Mouse (Mus musculus) leukemia stem cell, adult 10-12 weeks (primary cell): ENCODE data around the gene Gm20747. TPM values are rescaled to one million over a fixed set of nuclear protein-coding genes. Genes with fewer than 3 reads are reported as not detected.

ENCODE experiments used
- polyA plus RNA-seq: library from polyadenylated mRNA; stranded (reverse); fragments of >175 nt; gene quantifications from 2 replicates; pipeline ENCODE4 v1.2.3, GENCODE M21; 2012; ENCODE audit warnings: low replicate concordance

Gm20747 gene
- not detected in 2 replicates for polyA plus RNA-seq

DNA sequence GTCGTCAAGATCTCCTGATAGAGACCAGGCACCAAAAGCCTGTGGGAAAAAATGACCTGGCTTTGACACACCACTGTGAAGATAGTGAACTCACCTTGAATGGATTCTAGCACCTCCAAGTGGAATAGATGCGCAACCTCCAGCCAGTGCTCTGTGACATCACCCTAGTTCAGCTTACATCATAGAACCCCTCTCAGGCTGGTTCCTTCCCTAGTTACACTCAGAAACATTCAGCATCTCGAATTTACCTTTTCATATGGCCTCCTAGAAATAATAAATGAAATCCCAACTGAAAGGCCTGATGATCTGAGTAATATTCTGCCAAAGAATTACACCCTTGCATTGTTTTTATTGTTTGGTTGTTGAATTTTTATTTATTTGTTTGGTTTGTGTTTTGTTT is at the start of gene Gm20747:
Gm20747 (minus strand) TSS at position 101 of the 400 bp plus-strand sequence.

